Mouse (Mus musculus) CH12.LX (cell line): ENCODE measurements at regions not wholly inside any gene's neighbourhood (a gene's known extent, or its start where the extent isn't known, plus 50 kb on each side); places are given as distances from the start of the nearest gene placed in this dataset.

Experiments used
- DNase-seq: peaks from one replicate; pipeline ENCODE4 v3.0.0-alpha.2; 2013; ENCODE audit errors: extremely low read depth
- H3K27ac ChIP-seq: 2 replicates; pipeline ENCODE4 v1.5.1; 2012; ENCODE audit warnings: low read depth, mild to moderate bottlenecking, control low read depth, moderate library complexity; ENCODE audit not compliant: insufficient read depth
- H3K27me3 ChIP-seq: replicated peaks from 2 replicates; pipeline ENCODE3; 2012; ENCODE audit warnings: inconsistent platforms
- H3K36me3 ChIP-seq, 2 experiments: replicated peaks in 1 of 2; 2 replicates each; pipeline versions ENCODE3 to v1.6.1; 2012; ENCODE audit warnings: inconsistent platforms in 1 of 2, low read length in 1 of 2, mild to moderate bottlenecking in 1 of 2, mixed read lengths in 1 of 2, moderate library complexity in 1 of 2; ENCODE audit not compliant: control insufficient read depth in 1 of 2, insufficient read depth in 1 of 2
- H3K4me1 ChIP-seq, 2 experiments: 2 replicates each; pipeline ENCODE4 v1.6.1; 2012; ENCODE audit warnings: inconsistent platforms in 1 of 2, moderate library complexity in 1 of 2; ENCODE audit not compliant: insufficient read depth in 2 of 2, control insufficient read depth in 1 of 2
- H3K4me2 ChIP-seq: 2 replicates; pipeline ENCODE4 v1.6.1; 2012; ENCODE audit warnings: low read depth, mild to moderate bottlenecking, control low read depth; ENCODE audit not compliant: poor library complexity, insufficient read depth, severe bottlenecking
- H3K4me3 ChIP-seq, 3 experiments: fragments of 150-350 bp in 1 of 3; sonication (generic) in 1 of 3; replicated peaks in 1 of 3; 2 replicates each; pipeline versions ENCODE3 to v1.5.1; 2011 to 2012; ENCODE audit warnings: low read depth in 2 of 3, low read length in 2 of 3, mild to moderate bottlenecking in 2 of 3, moderate library complexity in 2 of 3, control low read depth in 1 of 3, improper control_type of control experiment in 1 of 3, inconsistent platforms in 1 of 3, mixed read lengths in 1 of 3; ENCODE audit not compliant: poor library complexity in 1 of 3
- H3K79me2 ChIP-seq: replicated peaks from 2 replicates; pipeline ENCODE4 v1.6.1; 2012; ENCODE audit warnings: mild to moderate bottlenecking, moderate library complexity; ENCODE audit not compliant: control insufficient read depth, poor library complexity, insufficient read depth, severe bottlenecking; ENCODE audit errors: extremely low read depth
- H3K9ac ChIP-seq: 2 replicates; pipeline ENCODE4 v1.6.1; 2012; ENCODE audit warnings: low read depth, mild to moderate bottlenecking, control low read depth, moderate library complexity; ENCODE audit not compliant: insufficient read depth
- H3K9me3 ChIP-seq: replicated peaks from 2 replicates; pipeline ENCODE3; 2012; ENCODE audit warnings: low read length, inconsistent platforms, mixed read lengths
- BHLHE40 ChIP-seq: IDR thresholded peaks from 2 replicates; pipeline ENCODE4 v1.6.1; 2011; ENCODE audit warnings: mild to moderate bottlenecking, low read depth, low read length, improper control_type of control experiment
- CHD1 ChIP-seq: IDR thresholded peaks from 2 replicates; pipeline ENCODE4 v1.6.1; 2012; ENCODE audit warnings: low read depth, low read length, improper control_type of control experiment, inconsistent platforms
- CHD2 ChIP-seq: IDR thresholded peaks from 2 replicates; pipeline ENCODE4 v1.6.1; 2011; ENCODE audit warnings: low read length, improper control_type of control experiment
- CTCF ChIP-seq, 2 experiments: IDR thresholded peaks in 1 of 2; conservative IDR thresholded peaks in 1 of 2; 2 replicates each; pipeline ENCODE4 v1.5.1; 2011 to 2012; ENCODE audit warnings: low read depth in 2 of 2, low read length in 2 of 2, improper control_type of control experiment in 1 of 2, inconsistent platforms in 1 of 2, mild to moderate bottlenecking in 1 of 2, moderate library complexity in 1 of 2
- GABPA ChIP-seq: IDR thresholded peaks from 2 replicates; pipeline ENCODE4 v1.6.1; 2012; ENCODE audit warnings: low read depth, low read length, improper control_type of control experiment, inconsistent platforms; ENCODE audit not compliant: insufficient replicate concordance
- HCFC1 ChIP-seq: IDR thresholded peaks from 2 replicates; pipeline ENCODE4 v1.6.1; 2012; ENCODE audit warnings: low read depth, mild to moderate bottlenecking, inconsistent platforms, low read length, improper control_type of control experiment
- IRF4 ChIP-seq: IDR thresholded peaks from 2 replicates; pipeline ENCODE4 v1.6.1; 2014; ENCODE audit warnings: low read depth, mild to moderate bottlenecking, inconsistent platforms, low read length, improper control_type of control experiment
- KAT2A ChIP-seq: IDR thresholded peaks from 2 replicates; pipeline ENCODE4 v1.6.1; 2012; ENCODE audit warnings: low read length, improper control_type of control experiment, inconsistent platforms; ENCODE audit not compliant: insufficient replicate concordance
- MAX ChIP-seq: IDR thresholded peaks from 2 replicates; pipeline ENCODE4 v1.6.1; 2011; ENCODE audit warnings: low read length, improper control_type of control experiment
- MEF2A ChIP-seq: IDR thresholded peaks from 2 replicates; pipeline ENCODE4 v1.6.1; 2014; ENCODE audit warnings: low read depth, mild to moderate bottlenecking, inconsistent platforms, low read length, improper control_type of control experiment, borderline replicate concordance
- MYC ChIP-seq: IDR thresholded peaks from 2 replicates; pipeline ENCODE4 v1.6.1; 2011; ENCODE audit warnings: low read depth, mild to moderate bottlenecking, improper control_type of control experiment, low read length
- NELFE ChIP-seq: IDR thresholded peaks from 2 replicates; pipeline ENCODE4 v1.6.1; 2011; ENCODE audit warnings: low read depth, low read length, improper control_type of control experiment
- POLR2A ChIP-seq: IDR thresholded peaks from 2 replicates; pipeline ENCODE4 v1.6.1; 2011; ENCODE audit warnings: low read depth, mild to moderate bottlenecking, improper control_type of control experiment, low read length
- POLR2AphosphoS2 ChIP-seq: IDR thresholded peaks from 2 replicates; pipeline ENCODE4 v1.6.1; 2011; ENCODE audit warnings: low read depth, low read length, improper control_type of control experiment
- RAD21 ChIP-seq: IDR thresholded peaks from 2 replicates; pipeline ENCODE4 v1.6.1; 2011; ENCODE audit warnings: low read depth, mild to moderate bottlenecking, low read length, improper control_type of control experiment, moderate library complexity
- SIN3A ChIP-seq: IDR thresholded peaks from 2 replicates; pipeline ENCODE4 v1.6.1; 2012; ENCODE audit warnings: low read length, improper control_type of control experiment, inconsistent platforms
- SMC3 ChIP-seq: IDR thresholded peaks from 2 replicates; pipeline ENCODE4 v1.6.1; 2011; ENCODE audit warnings: low read depth, low read length, improper control_type of control experiment
- USF1 ChIP-seq: IDR thresholded peaks from 2 replicates; pipeline ENCODE4 v1.6.1; 2014; ENCODE audit warnings: low read depth, mild to moderate bottlenecking, inconsistent platforms, low read length, improper control_type of control experiment
- USF2 ChIP-seq: conservative IDR thresholded peaks from 2 replicates; pipeline ENCODE4 v1.6.1; 2011; ENCODE audit warnings: low read depth, low read length, improper control_type of control experiment
- ZMIZ1 ChIP-seq: IDR thresholded peaks from 2 replicates; pipeline ENCODE4 v1.6.1; 2012; ENCODE audit warnings: low read depth, mild to moderate bottlenecking, inconsistent platforms, low read length, improper control_type of control experiment
- dilution Hi-C: fragments of 300-500 bp; cut with MboI; formaldehyde crosslinking; loops from 2 replicates; pipeline ENCODE4 v1.14.3; 2020; ENCODE audit warnings: low sequenced_read_pairs; ENCODE audit not compliant: extremely low pct_unique_long_range_greater_than_20kb, extremely low pct_ligation_motif_present
- in situ Hi-C: fragments of 300-500 bp; cut with MboI; formaldehyde crosslinking; loops from 3 replicates; pipeline ENCODE4 v1.14.3; 2019; ENCODE audit warnings: low sequenced_read_pairs, low pct_ligation_motif_present, low pct_unique_long_range_greater_than_20kb, mixed read lengths

- Histone ChIP-seq H3K4me3 (no peak overlapping the region), H3K27me3 (no peaks in the 10 kb centered on the region), H3K4me2 (no peak overlapping the region), H3K4me1 (peaks cover 7 to 23% of the 10 kb centered on the region in 2 experiments), H3K9me3 (peaks cover 4% of the 10 kb centered on the region), H3K9ac (no peak overlapping the region), H3K79me2 (no peaks in the 10 kb centered on the region), H3K36me3 (peaks cover 0 to 10% of the 10 kb centered on the region in 2 experiments), H3K27ac (no peak overlapping the region)
- TF ChIP-seq USF1: no peak
- TF ChIP-seq ZMIZ1: no peak
- TF ChIP-seq MYC: no peak
- no peak for TF ChIP-seq SMC3
- no peak for TF ChIP-seq MAX
- no peak for TF ChIP-seq MEF2A
- no peak for TF ChIP-seq NELFE
- TF ChIP-seq USF2: no peak
- TF ChIP-seq POLR2AphosphoS2: no peak
- no peak for TF ChIP-seq SIN3A
- no peak for TF ChIP-seq HCFC1
- dilution Hi-C loops: no loop called here
- in situ Hi-C loops: no loop called here
- no peak for DNase-seq
These were observed 67.4 kb upstream of the Eml4 start for GRCm38 (mm10) chr17:83283328-83283727.

GRCm38 (mm10) chr17:83287381-83288142 lies 63.2 kb upstream of the Eml4 start:
- peaks cover 1% of the 10 kb centered on the region for H3K27me3 ChIP-seq
- no peaks in the 10 kb centered on the region for H3K79me2 ChIP-seq
- in situ Hi-C loops (no loop called here), dilution Hi-C loops (no loop called here)
- no peaks in the 10 kb centered on the region for H3K36me3 ChIP-seq
- H3K4me2 ChIP-seq: no peak overlapping the region
- no peaks in the 10 kb centered on the region for H3K4me1 ChIP-seq
- TF ChIP-seq RAD21 (no peak), CTCF (conservative IDR thresholded peaks at IDR 0.05 in 1 of 2, IDR thresholded peaks at IDR 0.05 in 1 of 2; ENCODE audit: low read depth in 2 of 2, low read length in 2 of 2) (no peak), GABPA (no peak), IRF4 (no peak), POLR2A (no peak), CHD1 (no peak), KAT2A (no peak), USF1 (no peak), BHLHE40 (no peak), SIN3A (no peak), CHD2 (no peak)
- no peak overlapping the region for H3K4me3 ChIP-seq
- H3K9me3 ChIP-seq: no peaks in the 10 kb centered on the region
- no peak overlapping the region for H3K27ac ChIP-seq
- DNase-seq: no peak
- no peak overlapping the region for H3K9ac ChIP-seq
